Mouse (Mus musculus): ENCODE results near the gene P2ry10. TPM values are rescaled to one million over a fixed set of nuclear protein-coding genes. Genes with fewer than 3 reads are reported as not detected.
"Not testable (repeated sequence)": the region's sequence is repeated elsewhere in the genome, so short reads cannot be mapped to it uniquely, and the experiment has no call there.

P2ry10 gene
- polyA plus RNA-seq (2014; fragmentation: Nextera tagmentation; extraction: Ambion mirVana) = not detected in 2 replicates

- 53% methylated on average over 4 of the region's 4 CpGs for WGBS
These were observed at the start of gene P2ry10 for GRCm38 (mm10) chrX:107088177-107088576. Gene P2ry10, plus strand, starts transcription at chrX:107088492.

GRCm38 (mm10) chrX:107039146-107039545, 49.1 kb upstream of the P2ry10 start:
- ATAC-seq (ENCODE audit: low FRiP score, low TSS enrichment) = no peak
- H3K9me3 ChIP-seq (ENCODE audit: control insufficient read depth, low read length) = no peaks in the 10 kb centered on the region

More at GRCm38 (mm10) chrX:107088177-107088576, at the start of gene P2ry10:
- Histone ChIP-seq H3K36me3 (ENCODE audit: control insufficient read depth, insufficient read depth, low read length) (no peaks in the 10 kb centered on the region), H3K4me1 (ENCODE audit: control insufficient read depth, insufficient read depth, low read length) (no peaks in the 10 kb centered on the region), H3K27me3 (ENCODE audit: control insufficient read depth, insufficient read depth, low read length) (no peaks in the 10 kb centered on the region), H3K9ac (ENCODE audit: low read depth, low read length) (no peak within 1 kb of the TSS), H3K27ac (ENCODE audit: low read depth, low read length) (no peak within 1 kb of the TSS), H3K4me3 (ENCODE audit: low read length) (no peak within 1 kb of the TSS), H3K4me2 (replicated peaks; ENCODE audit: low read depth, low read length) (no peak within 1 kb of the TSS), H3K9me3 (ENCODE audit: control insufficient read depth, low read length) (no peaks in the 10 kb centered on the region)
- no peak for ATAC-seq (ENCODE audit: low FRiP score, low TSS enrichment)

GRCm38 (mm10) chrX:107039635-107040034, 48.7 kb upstream of the P2ry10 start:
- H3K4me2 ChIP-seq (replicated peaks; ENCODE audit: low read depth, low read length) = no peak overlapping the region
- no peak overlapping the region for H3K9ac ChIP-seq (ENCODE audit: low read depth, low read length)
- no peaks in the 10 kb centered on the region for H3K4me1 ChIP-seq (ENCODE audit: control insufficient read depth, insufficient read depth, low read length)
- no peaks in the 10 kb centered on the region for H3K27me3 ChIP-seq (ENCODE audit: control insufficient read depth, insufficient read depth, low read length)
- H3K4me3 ChIP-seq (ENCODE audit: low read length) = no peak overlapping the region
- WGBS = 59% methylated on average over 2 of the region's 2 CpGs
- no peaks in the 10 kb centered on the region for H3K9me3 ChIP-seq (ENCODE audit: control insufficient read depth, low read length)
- no peak for ATAC-seq (ENCODE audit: low FRiP score, low TSS enrichment)
- H3K36me3 ChIP-seq (ENCODE audit: control insufficient read depth, insufficient read depth, low read length) = no peaks in the 10 kb centered on the region
- no peak overlapping the region for H3K27ac ChIP-seq (ENCODE audit: low read depth, low read length)

More at GRCm38 (mm10) chrX:107039146-107039545, 49.1 kb upstream of the P2ry10 start:
- no peak overlapping the region for H3K27ac ChIP-seq (ENCODE audit: low read depth, low read length)
- H3K4me2 ChIP-seq (replicated peaks; ENCODE audit: low read depth, low read length) = no peak overlapping the region
- H3K9ac ChIP-seq (ENCODE audit: low read depth, low read length) = no peak overlapping the region
- no peaks in the 10 kb centered on the region for H3K4me1 ChIP-seq (ENCODE audit: control insufficient read depth, insufficient read depth, low read length)
- H3K27me3 ChIP-seq (ENCODE audit: control insufficient read depth, insufficient read depth, low read length) = no peaks in the 10 kb centered on the region
- H3K4me3 ChIP-seq (ENCODE audit: low read length) = no peak overlapping the region
- no peaks in the 10 kb centered on the region for H3K36me3 ChIP-seq (ENCODE audit: control insufficient read depth, insufficient read depth, low read length)

- Histone ChIP-seq H3K9ac (ENCODE audit: low read depth, low read length) (no peak overlapping the region), H3K9me3 (ENCODE audit: control insufficient read depth, low read length) (no peaks in the 10 kb centered on the region), H3K4me2 (replicated peaks; ENCODE audit: low read depth, low read length) (no peak overlapping the region), H3K4me1 (ENCODE audit: control insufficient read depth, insufficient read depth, low read length) (no peaks in the 10 kb centered on the region), H3K36me3 (ENCODE audit: control insufficient read depth, insufficient read depth, low read length) (no peaks in the 10 kb centered on the region), H3K27me3 (ENCODE audit: control insufficient read depth, insufficient read depth, low read length) (no peaks in the 10 kb centered on the region), H3K27ac (ENCODE audit: low read depth, low read length) (no peak overlapping the region), H3K4me3 (ENCODE audit: low read length) (no peak overlapping the region)
- ATAC-seq (ENCODE audit: low FRiP score, low TSS enrichment) = no peak
- 85% methylated on average over 2 of the region's 2 CpGs for WGBS
These were observed 45.9 kb upstream of the P2ry10 start for GRCm38 (mm10) chrX:107042367-107042766.

DNA sequence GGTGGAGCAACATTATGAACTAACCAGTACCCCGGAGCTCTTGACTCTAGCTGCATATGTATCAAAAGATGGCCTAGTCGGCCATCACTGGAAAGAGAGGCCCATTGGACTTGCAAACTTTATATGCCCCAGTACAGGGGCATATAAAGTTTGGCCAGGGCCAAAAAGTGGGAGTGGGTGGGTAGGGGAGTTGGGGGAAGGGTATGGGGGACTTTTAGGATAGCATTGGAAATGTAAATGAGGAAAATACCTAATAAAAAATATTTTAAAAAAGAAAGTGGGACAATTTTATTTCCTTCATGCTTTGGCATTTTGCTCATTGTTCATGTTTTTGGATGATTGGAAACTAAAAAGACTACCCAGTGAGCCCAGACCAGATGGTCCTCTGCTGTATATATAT, 4.9 kb upstream of the P2ry10 start:
- not testable (repeated sequence) for H3K9me3 ChIP-seq (ENCODE audit: control insufficient read depth, low read length); ATAC-seq (ENCODE audit: low FRiP score, low TSS enrichment); H3K27ac ChIP-seq (ENCODE audit: low read depth, low read length); H3K9ac ChIP-seq (ENCODE audit: low read depth, low read length); H3K4me2 ChIP-seq (replicated peaks; ENCODE audit: low read depth, low read length); H3K4me1 ChIP-seq (ENCODE audit: control insufficient read depth, insufficient read depth, low read length); H3K36me3 ChIP-seq (ENCODE audit: control insufficient read depth, insufficient read depth, low read length); H3K27me3 ChIP-seq (ENCODE audit: control insufficient read depth, insufficient read depth, low read length); H3K4me3 ChIP-seq (ENCODE audit: low read length)
- 100% methylated on average over 2 of the region's 2 CpGs for WGBS

- H3K4me1 ChIP-seq (ENCODE audit: control insufficient read depth, insufficient read depth, low read length) = no peaks in the 10 kb centered on the region
- no peak overlapping the region for H3K27ac ChIP-seq (ENCODE audit: low read depth, low read length)
- ATAC-seq (ENCODE audit: low FRiP score, low TSS enrichment) = no peak
- H3K36me3 ChIP-seq (ENCODE audit: control insufficient read depth, insufficient read depth, low read length) = no peaks in the 10 kb centered on the region
- no peaks in the 10 kb centered on the region for H3K9me3 ChIP-seq (ENCODE audit: control insufficient read depth, low read length)
- H3K4me2 ChIP-seq (replicated peaks; ENCODE audit: low read depth, low read length) = no peak overlapping the region
- no peaks in the 10 kb centered on the region for H3K27me3 ChIP-seq (ENCODE audit: control insufficient read depth, insufficient read depth, low read length)
- H3K4me3 ChIP-seq (ENCODE audit: low read length) = no peak overlapping the region
- no peak overlapping the region for H3K9ac ChIP-seq (ENCODE audit: low read depth, low read length)
These were observed 4.0 kb upstream of the P2ry10 start for GRCm38 (mm10) chrX:107084320-107084719.

- Histone ChIP-seq H3K27me3 (ENCODE audit: control insufficient read depth, insufficient read depth, low read length) (no peaks in the 10 kb centered on the region), H3K4me3 (ENCODE audit: low read length) (no peak overlapping the region), H3K4me2 (replicated peaks; ENCODE audit: low read depth, low read length) (no peak overlapping the region), H3K27ac (ENCODE audit: low read depth, low read length) (no peak overlapping the region), H3K36me3 (ENCODE audit: control insufficient read depth, insufficient read depth, low read length) (no peaks in the 10 kb centered on the region), H3K9me3 (ENCODE audit: control insufficient read depth, low read length) (no peaks in the 10 kb centered on the region), H3K4me1 (ENCODE audit: control insufficient read depth, insufficient read depth, low read length) (no peaks in the 10 kb centered on the region), H3K9ac (ENCODE audit: low read depth, low read length) (no peak overlapping the region)
- 70% methylated on average over 5 of the region's 5 CpGs for WGBS
- ATAC-seq (ENCODE audit: low FRiP score, low TSS enrichment) = no peak
These were observed 839 bp downstream of the P2ry10 start for GRCm38 (mm10) chrX:107089131-107089530.

DNA sequence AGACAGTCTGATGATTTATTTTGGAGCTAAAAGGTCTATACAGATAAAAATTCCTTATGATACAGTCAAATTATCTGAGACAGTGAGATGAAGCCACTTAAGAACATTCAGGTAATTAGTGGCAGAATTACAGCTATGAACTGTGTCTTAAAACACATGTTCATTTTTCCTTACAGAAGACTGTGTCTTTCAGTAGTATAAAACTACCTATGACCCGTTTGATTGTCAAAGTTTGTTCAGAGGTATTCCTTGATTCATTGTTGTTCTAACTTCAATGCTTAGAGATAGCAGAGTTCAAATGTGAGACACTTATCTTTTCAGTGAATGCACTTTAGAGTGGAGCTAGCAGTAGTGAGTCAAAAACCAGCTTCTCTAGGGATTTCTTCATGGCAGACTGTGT, 1.6 kb downstream of the P2ry10 start:
- Histone ChIP-seq H3K36me3 (ENCODE audit: control insufficient read depth, insufficient read depth, low read length) (no peaks in the 10 kb centered on the region), H3K4me2 (replicated peaks; ENCODE audit: low read depth, low read length) (no peak overlapping the region), H3K27me3 (ENCODE audit: control insufficient read depth, insufficient read depth, low read length) (no peaks in the 10 kb centered on the region), H3K9me3 (ENCODE audit: control insufficient read depth, low read length) (no peaks in the 10 kb centered on the region), H3K4me1 (ENCODE audit: control insufficient read depth, insufficient read depth, low read length) (no peaks in the 10 kb centered on the region), H3K4me3 (ENCODE audit: low read length) (no peak overlapping the region), H3K27ac (ENCODE audit: low read depth, low read length) (no peak overlapping the region), H3K9ac (ENCODE audit: low read depth, low read length) (no peak overlapping the region)
- 79% methylated on average over 1 of the region's 1 CpGs for WGBS
- ATAC-seq (ENCODE audit: low FRiP score, low TSS enrichment) = no peak

GRCm38 (mm10) chrX:107095633-107096032, 7.3 kb downstream of the P2ry10 start:
- no peaks in the 10 kb centered on the region for H3K36me3 ChIP-seq (ENCODE audit: control insufficient read depth, insufficient read depth, low read length)
- 73% methylated on average over 3 of the region's 3 CpGs for WGBS
- no peaks in the 10 kb centered on the region for H3K4me1 ChIP-seq (ENCODE audit: control insufficient read depth, insufficient read depth, low read length)
- no peak overlapping the region for H3K4me3 ChIP-seq (ENCODE audit: low read length)
- H3K4me2 ChIP-seq (replicated peaks; ENCODE audit: low read depth, low read length) = no peak overlapping the region
- no peaks in the 10 kb centered on the region for H3K27me3 ChIP-seq (ENCODE audit: control insufficient read depth, insufficient read depth, low read length)
- no peak overlapping the region for H3K9ac ChIP-seq (ENCODE audit: low read depth, low read length)
- ATAC-seq (ENCODE audit: low FRiP score, low TSS enrichment) = no peak
- H3K27ac ChIP-seq (ENCODE audit: low read depth, low read length) = no peak overlapping the region
- H3K9me3 ChIP-seq (ENCODE audit: control insufficient read depth, low read length) = no peaks in the 10 kb centered on the region

- Histone ChIP-seq H3K27me3 (ENCODE audit: control insufficient read depth, insufficient read depth, low read length) (no peaks in the 10 kb centered on the region), H3K27ac (ENCODE audit: low read depth, low read length) (no peak overlapping the region), H3K4me2 (replicated peaks; ENCODE audit: low read depth, low read length) (no peak overlapping the region), H3K36me3 (ENCODE audit: control insufficient read depth, insufficient read depth, low read length) (no peaks in the 10 kb centered on the region), H3K9me3 (ENCODE audit: control insufficient read depth, low read length) (no peaks in the 10 kb centered on the region), H3K9ac (ENCODE audit: low read depth, low read length) (no peak overlapping the region), H3K4me1 (ENCODE audit: control insufficient read depth, insufficient read depth, low read length) (no peaks in the 10 kb centered on the region), H3K4me3 (ENCODE audit: low read length) (no peak overlapping the region)
- ATAC-seq (ENCODE audit: low FRiP score, low TSS enrichment) = no peak
- 93% methylated on average over 1 of the region's 1 CpGs for WGBS
These were observed 28.0 kb downstream of the P2ry10 start for GRCm38 (mm10) chrX:107116333-107116732.

Measured in kidney, embryonic 14.5 days (tissue).